Mouse (Mus musculus): ENCODE data around the gene Hip1.

DNA sequence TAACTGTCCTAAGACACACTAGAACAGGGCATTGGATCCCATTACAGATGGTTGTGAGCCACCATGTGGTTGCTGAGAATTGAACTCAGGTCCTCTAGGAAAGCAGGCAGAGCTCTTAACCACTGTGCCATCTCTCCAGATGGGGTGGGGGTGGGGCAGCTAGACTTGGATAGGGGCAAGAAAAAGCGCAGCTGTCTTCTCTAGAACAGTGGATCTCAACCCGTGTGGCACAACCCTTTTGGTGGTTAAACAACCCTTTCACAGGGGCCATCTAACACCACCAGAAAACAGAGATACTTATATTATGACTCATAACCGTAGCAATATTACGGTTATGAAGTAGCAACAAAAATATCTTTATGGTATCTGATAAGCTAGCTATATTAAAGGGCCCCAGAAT is 42.8 kb upstream of the Hip1 start:
- TF ChIP-seq CTCF (IDR thresholded peaks at IDR 0.05; ENCODE audit: low read depth) (no peak), EP300 (IDR thresholded peaks at IDR 0.05; ENCODE audit: low read depth) (no peak)

Data from heart, postnatal 0 days (tissue).